Comparison of ENCODE assay signal across 32 mouse cellular contexts in the genomic region with DNA sequence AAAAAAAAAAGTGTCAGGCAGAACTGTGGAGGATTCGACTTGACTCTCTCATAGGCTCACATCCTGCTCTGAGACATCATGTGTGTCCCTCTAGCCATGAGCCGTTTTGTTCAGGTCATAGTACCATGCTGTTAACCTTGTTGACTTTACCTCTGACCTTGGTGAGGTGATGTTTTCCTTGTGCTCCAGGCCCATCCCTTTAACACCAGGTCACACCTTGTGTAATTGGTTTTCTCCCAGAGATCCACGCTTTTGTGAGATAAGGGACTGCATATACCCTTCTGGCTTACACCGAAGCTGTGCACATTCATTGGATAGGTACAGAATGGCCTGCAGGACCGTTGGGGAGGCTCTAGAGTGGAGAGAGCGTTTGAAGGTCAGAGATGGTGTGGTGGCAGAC. TPM values are rescaled to one million over a fixed set of nuclear protein-coding genes. Genes with fewer than 3 reads are reported as not detected.
DNase-seq lines count a peak whose midpoint lies in the region; ATAC-seq and TF ChIP-seq lines count a peak whose summit lies in the region.
"Had no signal": no experiment of that assay in that cellular context is flagged by ENCODE, and none has a peak within 500 bp of the region (broad histone marks: within the 10 kb centered on the region; RNA-seq: fewer than 3 reads in every experiment).

No protein-coding gene starts in this region.

- DNase-seq in liver, adult 2 months (ENCODE audit: extremely low read depth, low read depth, low spot score), result peak; percentile 98
- DNase-seq in liver, result no peak
- peak; percentile 40 for DNase-seq in yolk sac, embryonic 10.5 days (ENCODE audit: low spot score)
- DNase-seq in hindbrain, embryonic 14.5 days (ENCODE audit: low spot score), result no peak
- DNase-seq in adrenal gland, adult (ENCODE audit: inconsistent age in 2 of 2, low spot score in 1 of 2), result no peak
- DNase-seq: adrenal gland, postnatal 14 days; B cell, adult 2 months; cerebellum, adult 8-10 months; cerebellum, postnatal 36 days; forebrain, postnatal 0 days; gastrocnemius, postnatal 14 days; heart, adult 18-20 months; kidney, adult 8-10 months; kidney, postnatal 10 days; lung, postnatal 4 days; retina, postnatal 1 day; thymus, adult 18-20 months; thymus, postnatal 4 days had no signal

- peak overlapping the region; percentile 37 for H3K4me3 ChIP-seq in liver, adult 2 months (ENCODE audit: insufficient read depth, low read depth, low read length)
- no peak overlapping the region for H3K4me3 ChIP-seq in intestine, postnatal 0 days (ENCODE audit: low read depth, low read length)
- no peak overlapping the region for H3K4me3 ChIP-seq in liver, embryonic 15.5 days (replicated peaks)
- H3K4me3 ChIP-seq in hindbrain, embryonic 14.5 days (replicated peaks; ENCODE audit: low read length), result no peak overlapping the region
- H3K4me3 ChIP-seq: embryonic facial prominence, embryonic 15.5 days; layer of hippocampus, adult 2 months; limb, embryonic 12.5 days; lung, embryonic 15.5 days; midbrain, embryonic 15.5 days; myocyte; neural tube, embryonic 13.5 days had no signal

- peaks cover 51% of the 10 kb centered on the region for H3K4me1 ChIP-seq in liver, adult 2 months (ENCODE audit: control insufficient read depth, insufficient read depth, low read length)
- H3K4me1 ChIP-seq in intestine, postnatal 0 days (replicated peaks; ENCODE audit: control insufficient read depth, insufficient read depth, low read length), result peaks cover 3% of the 10 kb centered on the region; the same call in 1 of the 2 replicates
- H3K4me1 ChIP-seq in liver, embryonic 15.5 days (replicated peaks), result no peaks in the 10 kb centered on the region
- peaks cover 24% of the 10 kb centered on the region for H3K4me1 ChIP-seq in hindbrain, embryonic 14.5 days (replicated peaks; ENCODE audit: control insufficient read depth, insufficient read depth, low read length)

- peaks cover 46% of the 10 kb centered on the region for H3K79me2 ChIP-seq in liver, adult 2 months (ENCODE audit: control insufficient read depth, insufficient read depth, low read length)

- H3K9me3 ChIP-seq in intestine, postnatal 0 days (ENCODE audit: control insufficient read depth), result no peaks in the 10 kb centered on the region
- H3K9me3 ChIP-seq in liver, embryonic 15.5 days (replicated peaks), result no peaks in the 10 kb centered on the region
- H3K9me3 ChIP-seq in hindbrain, embryonic 14.5 days (ENCODE audit: control insufficient read depth, low read length), result no peaks in the 10 kb centered on the region
- H3K9me3 ChIP-seq: embryonic facial prominence, embryonic 15.5 days; limb, embryonic 12.5 days; lung, embryonic 15.5 days; midbrain, embryonic 15.5 days; neural tube, embryonic 13.5 days had no signal

- no peaks in the 10 kb centered on the region for H3K36me3 ChIP-seq in liver, adult 2 months (ENCODE audit: control insufficient read depth, insufficient read depth, low read length)
- no peaks in the 10 kb centered on the region for H3K36me3 ChIP-seq in intestine, postnatal 0 days (ENCODE audit: control insufficient read depth, insufficient read depth)
- no peaks in the 10 kb centered on the region for H3K36me3 ChIP-seq in liver, embryonic 15.5 days (replicated peaks)
- 0 out of 2 replicates have a peak, but pooled peaks cover 2% of the 10 kb centered on the region for H3K36me3 ChIP-seq in hindbrain, embryonic 14.5 days (replicated peaks; ENCODE audit: control insufficient read depth, insufficient read depth)
- H3K36me3 ChIP-seq: embryonic facial prominence, embryonic 15.5 days; G1E; lung, embryonic 15.5 days; midbrain, embryonic 15.5 days had no signal

- no peak overlapping the region for H3K4me2 ChIP-seq in intestine, postnatal 0 days (replicated peaks; ENCODE audit: low read depth)
- peak overlapping the region; percentile 25; the same call in 1 of the 2 replicates for H3K4me2 ChIP-seq in liver, embryonic 15.5 days
- no peak overlapping the region for H3K4me2 ChIP-seq in hindbrain, embryonic 14.5 days (replicated peaks)
- H3K4me2 ChIP-seq: embryonic facial prominence, embryonic 15.5 days; limb, embryonic 12.5 days; lung, embryonic 15.5 days; midbrain, embryonic 15.5 days; neural tube, embryonic 13.5 days had no signal

- no peak for TF ChIP-seq POLR2A in liver, adult 2 months (IDR thresholded peaks at IDR 0.05; ENCODE audit: extremely low read depth, insufficient read depth, low read length)

- ATAC-seq in intestine, postnatal 0 days, result peak; percentile 50
- peak; percentile 75 for ATAC-seq in liver, embryonic 15.5 days (ENCODE audit: insufficient read depth)
- no peak for ATAC-seq in hindbrain, embryonic 14.5 days (ENCODE audit: low FRiP score)
- ATAC-seq: activated CD4-positive, CD25-positive, alpha-beta regulatory T cell, adult 4 months; forebrain, postnatal 0 days; hindbrain, embryonic 16.5 days; midbrain, embryonic 15.5 days; Patski had no signal

- H3K27me3 ChIP-seq in liver, adult 2 months (ENCODE audit: control insufficient read depth, insufficient read depth, low read length), result no peaks in the 10 kb centered on the region
- no peaks in the 10 kb centered on the region for H3K27me3 ChIP-seq in intestine, postnatal 0 days (replicated peaks; ENCODE audit: control insufficient read depth, insufficient read depth, low read length)
- no peaks in the 10 kb centered on the region for H3K27me3 ChIP-seq in liver, embryonic 15.5 days
- no peaks in the 10 kb centered on the region for H3K27me3 ChIP-seq in hindbrain, embryonic 14.5 days (ENCODE audit: control insufficient read depth, insufficient read depth, low read length)
- H3K27me3 ChIP-seq: CH12.LX; embryonic facial prominence, embryonic 15.5 days; limb, embryonic 12.5 days; lung, embryonic 15.5 days; midbrain, embryonic 15.5 days; neural tube, embryonic 13.5 days; Patski had no signal

- TF ChIP-seq CTCF in liver, adult 2 months (IDR thresholded peaks at IDR 0.05; ENCODE audit: low read depth, low read length), result no peak
- TF ChIP-seq CTCF in intestine, postnatal 0 days (IDR thresholded peaks at IDR 0.05; ENCODE audit: low read depth), result no peak

- peak overlapping the region; percentile 80 for H3K9ac ChIP-seq in liver, adult 2 months (ENCODE audit: low read depth, low read length)
- H3K9ac ChIP-seq in intestine, postnatal 0 days (ENCODE audit: low read depth, low read length), result no peak overlapping the region
- no peak overlapping the region for H3K9ac ChIP-seq in liver, embryonic 15.5 days
- no peak overlapping the region for H3K9ac ChIP-seq in hindbrain, embryonic 14.5 days
- H3K9ac ChIP-seq: embryonic facial prominence, embryonic 15.5 days; forebrain, postnatal 0 days; limb, embryonic 12.5 days; lung, embryonic 15.5 days; midbrain, embryonic 15.5 days; neural tube, embryonic 13.5 days had no signal

- WGBS in liver, adult 2 months, result 23% methylated on average over 6 of the region's 6 CpGs
- 41% methylated on average over 6 of the region's 6 CpGs for WGBS in intestine, postnatal 0 days
- WGBS in liver, embryonic 15.5 days (ENCODE audit: insufficient replicate concordance), result 56% methylated on average over 6 of the region's 6 CpGs
- WGBS in hindbrain, embryonic 14.5 days, result 93% methylated on average over 6 of the region's 6 CpGs

- peak overlapping the region; percentile 97 for H3K27ac ChIP-seq in liver, adult 2 months (replicated peaks; ENCODE audit: insufficient read depth, low read depth, low read length)
- no peak overlapping the region for H3K27ac ChIP-seq in intestine, postnatal 0 days (ENCODE audit: low read depth, low read length)
- peak overlapping the region; percentile 66; the same call in 1 of the 2 replicates for H3K27ac ChIP-seq in liver, embryonic 15.5 days (replicated peaks)
- no peak overlapping the region for H3K27ac ChIP-seq in hindbrain, embryonic 14.5 days
- H3K27ac ChIP-seq: embryonic facial prominence, embryonic 15.5 days; layer of hippocampus, adult 2 months; limb, embryonic 12.5 days; lung, embryonic 15.5 days; midbrain, embryonic 15.5 days; neural tube, embryonic 13.5 days had no signal

RNA-seq across cellular contexts. Expression of a gene that starts 8.0 kb away (rescaled TPM):
- 50.9 and 64.9 TPM in 2 replicates for total RNA-seq in liver, adult 2 months (2014; rRNA removed)
- 23.6 and 26.4 TPM in 2 replicates for polyA plus RNA-seq in liver, adult 2 months (2012; rRNA removed)
- 55.9 and 56.0 TPM in 2 replicates for polyA plus RNA-seq in intestine, postnatal 0 days (2015; fragmentation: Nextera tagmentation; extraction: Ambion mirVana)
- 17.4 and 18.0 TPM in 2 replicates for polyA plus RNA-seq in liver, embryonic 15.5 days (2015; fragmentation: Nextera tagmentation; extraction: Ambion mirVana)
- 107 and 126 TPM in 2 replicates for polyA plus RNA-seq in hindbrain, embryonic 14.5 days (2014; fragmentation: Nextera tagmentation; extraction: Ambion mirVana)
- total RNA-seq: CH12.LX had no signal
- polyA plus RNA-seq: G1E had no signal

Comparison
In these comparisons a context has a peak if more than half of its experiments do, and no peak if none do; other contexts are left out.
1. DNase-seq: peak in liver, adult 2 months (single experiment) and yolk sac, embryonic 10.5 days (single experiment); none in liver (single experiment), hindbrain, embryonic 14.5 days (single experiment) and adrenal gland, adult (0 of 2).
2. H3K27ac ChIP-seq: peak in liver, adult 2 months (single experiment) and liver, embryonic 15.5 days (single experiment); none in intestine, postnatal 0 days (single experiment) and hindbrain, embryonic 14.5 days (single experiment).